8 mouse cellular contexts compared by ENCODE assay signal in the genomic region with DNA sequence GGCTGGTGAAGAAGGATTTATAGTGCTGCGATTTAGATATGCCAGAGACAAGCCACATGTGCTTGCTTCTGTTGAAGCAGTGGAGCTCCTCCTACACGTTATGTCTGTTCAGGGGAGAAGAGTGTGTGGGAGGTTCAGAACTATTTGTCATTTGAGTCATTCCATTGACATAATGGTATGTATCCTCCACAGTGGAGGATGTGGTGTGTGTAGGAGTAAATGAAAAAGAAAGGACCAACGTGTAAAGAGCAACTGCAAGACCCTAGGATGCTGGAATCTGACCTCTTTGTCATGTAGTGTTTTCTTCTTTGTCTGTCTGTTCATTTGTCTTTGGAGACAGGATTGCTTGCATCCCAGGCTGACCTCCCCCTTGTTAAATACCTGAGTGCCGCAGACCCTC.
DNase-seq lines count a peak whose midpoint lies in the region.

No protein-coding gene starts in this region.

- peak; percentile 61 for DNase-seq in CD4-positive, CD25-positive, alpha-beta regulatory T cell, adult 2 months (ENCODE audit: low read depth, low spot score)
- DNase-seq in ES-CJ7 (ENCODE audit: low read depth, low spot score) (peak; percentile 81), R1 (ENCODE audit: low read depth, low spot score) (peak; percentile 97)
- DNase-seq in brain, adult 2 months (ENCODE audit: low read depth, low spot score) = peak; percentile 47
- peak; percentile 63 for DNase-seq in induced T-regulatory cell, adult 2 months (ENCODE audit: low read depth)
- peak; percentile 5 for DNase-seq in layer of hippocampus, adult 11-12 months (ENCODE audit: low spot score)
- DNase-seq in left cerebral cortex, adult 9 months (ENCODE audit: low spot score in 2 of 2) = peak; percentile 7 to 32
- DNase-seq in telencephalon, adult 2 months (ENCODE audit: low read depth, low spot score) = peak; percentile 67

Comparison
In these comparisons a context has a peak if more than half of its experiments do, and no peak if none do; other contexts are left out.
1. Peak in every context shown above with its lines: DNase-seq.
2. DNase-seq: peak in every context shown above with its lines; median percentile 97 in R1; 81 in ES-CJ7; 67 in telencephalon, adult 2 months; 63 in induced T-regulatory cell, adult 2 months; 61 in CD4-positive, CD25-positive, alpha-beta regulatory T cell, adult 2 months; 47 in brain, adult 2 months; 20 in left cerebral cortex, adult 9 months; 5 in layer of hippocampus, adult 11-12 months.